ENCODE assay signal across 9 mouse cellular contexts in genomic region chr9:41334462-41335241, GRCm38 (mm10).
DNase-seq lines count a peak whose midpoint lies in the region; ATAC-seq and TF ChIP-seq lines count a peak whose summit lies in the region.
"Had no signal": no experiment of that assay in that cellular context is flagged by ENCODE, and none has a peak within 500 bp of the region (broad histone marks: within the 10 kb centered on the region; RNA-seq: fewer than 3 reads in every experiment).

No protein-coding gene starts in this region.

- peak overlapping the region; percentile 9; the same call in 1 of the 2 replicates for H3K9ac ChIP-seq in lung, embryonic 14.5 days
- H3K9ac ChIP-seq in lung, postnatal 0 days (replicated peaks; ENCODE audit: low read depth), result no peak overlapping the region
- peak overlapping the region; percentile 5; the same call in 1 of the 2 replicates for H3K9ac ChIP-seq in forebrain, embryonic 14.5 days (ENCODE audit: low read length)
- no peak overlapping the region for H3K9ac ChIP-seq in intestine, postnatal 0 days (ENCODE audit: low read depth, low read length)

- 22% methylated on average over 10 of the region's 10 CpGs for WGBS in lung, embryonic 14.5 days
- WGBS in lung, postnatal 0 days, result 33% methylated on average over 10 of the region's 10 CpGs
- 23% methylated on average over 10 of the region's 10 CpGs for WGBS in forebrain, embryonic 14.5 days
- 39% methylated on average over 10 of the region's 10 CpGs for WGBS in intestine, postnatal 0 days

- H3K27ac ChIP-seq in lung, embryonic 14.5 days (ENCODE audit: low read depth), result no peak overlapping the region
- H3K27ac ChIP-seq in lung, postnatal 0 days (ENCODE audit: low read length), result no peak overlapping the region
- H3K27ac ChIP-seq in forebrain, embryonic 14.5 days (ENCODE audit: low read depth, low read length), result peak overlapping the region; percentile 70
- H3K27ac ChIP-seq in intestine, postnatal 0 days (ENCODE audit: low read depth, low read length), result no peak overlapping the region

- no peaks in the 10 kb centered on the region for H3K9me3 ChIP-seq in lung, embryonic 14.5 days (ENCODE audit: low read depth, low read length)
- no peaks in the 10 kb centered on the region for H3K9me3 ChIP-seq in lung, postnatal 0 days (ENCODE audit: low read length)
- no peaks in the 10 kb centered on the region for H3K9me3 ChIP-seq in forebrain, embryonic 14.5 days (replicated peaks; ENCODE audit: control insufficient read depth, low read length)
- H3K9me3 ChIP-seq in intestine, postnatal 0 days (ENCODE audit: control insufficient read depth), result no peaks in the 10 kb centered on the region
- H3K9me3 ChIP-seq: G1E had no signal

- DNase-seq in lung, embryonic 14.5 days, result no peak
- no peak for DNase-seq in lung, postnatal 0 days (ENCODE audit: low spot score)
- peak; percentile 40 for DNase-seq in forebrain, embryonic 14.5 days (ENCODE audit: low spot score)
- peak; percentile 74 for DNase-seq in mesoderm, embryonic 11.5 days (ENCODE audit: low read depth, low spot score)
- no peak for DNase-seq in thymus, postnatal 14 days
- DNase-seq in ovary, postnatal 36 days (ENCODE audit: low spot score), result no peak
- DNase-seq: lung, postnatal 14 days had no signal

- no peak for TF ChIP-seq EP300 in lung, postnatal 0 days (IDR thresholded peaks at IDR 0.05)

- H3K4me1 ChIP-seq in lung, embryonic 14.5 days (ENCODE audit: insufficient read depth), result peaks cover 5% of the 10 kb centered on the region; the same call in 1 of the 2 replicates
- H3K4me1 ChIP-seq in lung, postnatal 0 days (ENCODE audit: insufficient read depth, low read depth, low read length), result no peaks in the 10 kb centered on the region
- H3K4me1 ChIP-seq in forebrain, embryonic 14.5 days (ENCODE audit: control insufficient read depth, insufficient read depth, low read length), result peaks cover 7% of the 10 kb centered on the region; the same call in 1 of the 2 replicates
- no peaks in the 10 kb centered on the region for H3K4me1 ChIP-seq in intestine, postnatal 0 days (replicated peaks; ENCODE audit: control insufficient read depth, insufficient read depth, low read length)

- no peak overlapping the region for H3K4me2 ChIP-seq in lung, embryonic 14.5 days
- no peak overlapping the region for H3K4me2 ChIP-seq in lung, postnatal 0 days (replicated peaks; ENCODE audit: low read depth, low read length)
- no peak overlapping the region for H3K4me2 ChIP-seq in forebrain, embryonic 14.5 days (ENCODE audit: low read length)
- H3K4me2 ChIP-seq in intestine, postnatal 0 days (replicated peaks; ENCODE audit: low read depth), result no peak overlapping the region

- H3K4me3 ChIP-seq in lung, embryonic 14.5 days (ENCODE audit: low read depth, low read length), result no peak overlapping the region
- no peak overlapping the region for H3K4me3 ChIP-seq in lung, postnatal 0 days (ENCODE audit: low read depth, low read length)
- H3K4me3 ChIP-seq in forebrain, embryonic 14.5 days (ENCODE audit: low read depth, low read length), result no peak overlapping the region
- H3K4me3 ChIP-seq in intestine, postnatal 0 days (ENCODE audit: low read depth, low read length), result no peak overlapping the region

- ATAC-seq in lung, embryonic 14.5 days (ENCODE audit: insufficient read depth), result no peak
- ATAC-seq in lung, postnatal 0 days, result no peak
- peak; percentile 58; the same call in 1 of the 2 replicates for ATAC-seq in forebrain, embryonic 14.5 days
- no peak for ATAC-seq in intestine, postnatal 0 days

- no peaks in the 10 kb centered on the region for H3K36me3 ChIP-seq in lung, embryonic 14.5 days (ENCODE audit: insufficient read depth)
- H3K36me3 ChIP-seq in lung, postnatal 0 days (ENCODE audit: insufficient read depth, low read length), result no peaks in the 10 kb centered on the region
- H3K36me3 ChIP-seq in forebrain, embryonic 14.5 days (ENCODE audit: control insufficient read depth, insufficient read depth, low read length), result no peaks in the 10 kb centered on the region
- no peaks in the 10 kb centered on the region for H3K36me3 ChIP-seq in intestine, postnatal 0 days (ENCODE audit: control insufficient read depth, insufficient read depth)
- H3K36me3 ChIP-seq: G1E had no signal

- H3K27me3 ChIP-seq in lung, embryonic 14.5 days (ENCODE audit: insufficient read depth, low read length), result no peaks in the 10 kb centered on the region
- H3K27me3 ChIP-seq in lung, postnatal 0 days (replicated peaks; ENCODE audit: insufficient read depth, low read length), result no peaks in the 10 kb centered on the region
- H3K27me3 ChIP-seq in forebrain, embryonic 14.5 days (replicated peaks; ENCODE audit: control insufficient read depth, insufficient read depth, low read length), result no peaks in the 10 kb centered on the region
- no peaks in the 10 kb centered on the region for H3K27me3 ChIP-seq in intestine, postnatal 0 days (replicated peaks; ENCODE audit: control insufficient read depth, insufficient read depth, low read length)

- TF ChIP-seq CTCF in lung, embryonic 14.5 days (IDR thresholded peaks at IDR 0.05; ENCODE audit: low read depth), result no peak
- TF ChIP-seq CTCF in lung, postnatal 0 days (IDR thresholded peaks at IDR 0.05), result no peak
- no peak for TF ChIP-seq CTCF in intestine, postnatal 0 days (IDR thresholded peaks at IDR 0.05; ENCODE audit: low read depth)

Comparison
In these comparisons a context has a peak if more than half of its experiments do, and no peak if none do; other contexts are left out.
1. H3K9ac ChIP-seq: peak in lung, embryonic 14.5 days (single experiment) and forebrain, embryonic 14.5 days (single experiment); none in lung, postnatal 0 days (single experiment) and intestine, postnatal 0 days (single experiment).
2. DNase-seq: peak in forebrain, embryonic 14.5 days (single experiment) and mesoderm, embryonic 11.5 days (single experiment); none in lung, embryonic 14.5 days (single experiment), lung, postnatal 0 days (single experiment), thymus, postnatal 14 days (single experiment) and ovary, postnatal 36 days (single experiment).